Mouse (Mus musculus) stomach, postnatal 0 days (tissue): ENCODE measurements around the gene Pak2. TPM values are rescaled to one million over a fixed set of nuclear protein-coding genes. Genes with fewer than 3 reads are reported as not detected.

Experiments used
- ATAC-seq: fragments of 200-750 bp; cut with Nextera tagmentation; 2 replicates; pipeline ENCODE4 v1.8.0; 2017; ENCODE audit not compliant: low FRiP score, low TSS enrichment
- DNase-seq: peaks from one replicate; pipeline ENCODE4 v3.0.0-alpha.2; 2016; ENCODE audit warnings: low spot score
- H3K27ac ChIP-seq: fragments of 300-500 bp; sonication (generic); replicated peaks from 2 replicates; pipeline ENCODE4 v1.5.1; 2014; ENCODE audit warnings: mild to moderate bottlenecking, control low read depth
- H3K27me3 ChIP-seq: fragments of 300-500 bp; sonication (generic); 2 replicates; pipeline ENCODE4 v1.6.1; 2014; ENCODE audit warnings: low read length; ENCODE audit not compliant: control insufficient read depth, insufficient read depth
- H3K36me3 ChIP-seq: fragments of 300-500 bp; sonication (generic); 2 replicates; pipeline ENCODE4 v1.6.1; 2014; ENCODE audit warnings: low read length, mixed read lengths; ENCODE audit not compliant: control insufficient read depth, insufficient read depth
- H3K4me1 ChIP-seq: fragments of 300-500 bp; sonication (generic); replicated peaks from 2 replicates; pipeline ENCODE4 v1.6.1; 2014; ENCODE audit warnings: antibody characterized with exemption; ENCODE audit not compliant: control insufficient read depth, insufficient read depth
- H3K4me2 ChIP-seq: fragments of 300-500 bp; sonication (generic); replicated peaks from 2 replicates; pipeline ENCODE4 v1.6.1; 2014; ENCODE audit warnings: low read depth, mild to moderate bottlenecking, control low read depth, moderate library complexity
- H3K4me3 ChIP-seq: fragments of 300-500 bp; sonication (generic); 2 replicates; pipeline ENCODE4 v1.5.1; 2014; ENCODE audit warnings: low read depth, low read length, control low read depth
- H3K9ac ChIP-seq: fragments of 300-500 bp; sonication (generic); 2 replicates; pipeline ENCODE4 v1.6.1; 2014; ENCODE audit warnings: mild to moderate bottlenecking, low read length, control low read depth, mixed read lengths
- H3K9me3 ChIP-seq: fragments of 300-500 bp; sonication (generic); 2 replicates; pipeline ENCODE4 v1.6.1; 2016; ENCODE audit warnings: low read length; ENCODE audit not compliant: control insufficient read depth
- CTCF ChIP-seq: IDR thresholded peaks from 2 replicates; pipeline ENCODE4 v1.5.1; 2016; ENCODE audit warnings: antibody characterized with exemption, low read depth, mild to moderate bottlenecking, moderate library complexity
- EP300 ChIP-seq: optimal IDR thresholded peaks from 2 replicates; pipeline ENCODE3; 2016; ENCODE audit warnings: antibody characterized with exemption
- WGBS: fragments of 180-500 bp; shearing (Covaris S2); extraction: QIAGEN DNeasy Blood & Tissue Kit; methylation state at CpG from one replicate; pipeline ENCODE4 v1.1.7; 2014; 5-methylcytosine and 5-hydroxymethylcytosine counted together
- polyA plus RNA-seq: library from polyadenylated mRNA; unstranded; fragments of >200 nt; fragmentation: Nextera tagmentation; extraction: Ambion mirVana; gene quantifications from 2 replicates; pipeline ENCODE4 v1.2.1, GENCODE M21; 2015

Pak2 gene
- polyA plus RNA-seq, 1 experiment from 2014 or later, result 23.6 TPM

DNA sequence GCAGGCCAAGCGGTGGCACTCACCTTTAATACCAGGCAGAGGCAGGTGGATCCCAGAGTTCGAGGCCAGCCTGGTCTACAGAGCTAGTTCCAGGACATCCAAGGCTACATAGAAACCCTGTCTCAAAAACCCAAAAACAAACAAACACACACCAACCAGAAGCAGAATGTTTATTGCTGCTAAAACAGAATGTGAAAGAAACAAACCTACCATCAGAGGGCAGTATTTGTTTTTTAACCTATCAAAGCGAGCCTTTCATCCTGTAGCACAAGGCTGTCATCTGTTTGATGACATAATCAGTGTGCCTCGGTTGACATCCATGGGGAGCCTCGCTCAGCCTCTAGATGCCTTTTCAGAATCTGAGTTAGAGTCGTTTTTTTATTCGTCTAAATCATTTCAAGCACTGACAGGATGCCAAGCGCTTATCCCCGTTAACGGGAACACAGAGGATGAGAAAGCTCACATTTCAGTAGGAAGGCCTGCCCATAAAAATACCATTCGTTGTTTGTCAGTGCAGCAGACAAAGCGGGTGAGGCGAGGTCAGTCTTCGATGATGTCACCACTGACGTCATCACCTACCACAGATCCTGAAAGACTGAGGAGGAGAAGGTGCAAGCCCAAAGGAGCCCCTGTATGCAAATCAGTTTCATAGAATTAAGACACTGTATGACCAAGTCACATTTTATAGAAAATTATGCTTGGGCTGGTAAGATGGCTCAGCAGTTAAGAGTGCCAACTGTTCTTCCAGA is 32.0 kb upstream of the Pak2 start:
- DNase-seq (no peak), ATAC-seq (no peak)
- TF ChIP-seq CTCF (peak; percentile 38), EP300 (no peak)
- no peak overlapping the region for H3K9ac ChIP-seq
- H3K9me3 ChIP-seq, result no peaks in the 10 kb centered on the region
- no peak overlapping the region for H3K27ac ChIP-seq
- H3K4me3 ChIP-seq, result no peak overlapping the region
- no peak overlapping the region for H3K4me2 ChIP-seq
- no peaks in the 10 kb centered on the region for H3K27me3 ChIP-seq
- WGBS, result 75% methylated on average over 15 of the region's 15 CpGs
- 0 out of 2 replicates have a peak, but pooled peaks cover 3% of the 10 kb centered on the region for H3K36me3 ChIP-seq
- H3K4me1 ChIP-seq, result no peaks in the 10 kb centered on the region

DNA sequence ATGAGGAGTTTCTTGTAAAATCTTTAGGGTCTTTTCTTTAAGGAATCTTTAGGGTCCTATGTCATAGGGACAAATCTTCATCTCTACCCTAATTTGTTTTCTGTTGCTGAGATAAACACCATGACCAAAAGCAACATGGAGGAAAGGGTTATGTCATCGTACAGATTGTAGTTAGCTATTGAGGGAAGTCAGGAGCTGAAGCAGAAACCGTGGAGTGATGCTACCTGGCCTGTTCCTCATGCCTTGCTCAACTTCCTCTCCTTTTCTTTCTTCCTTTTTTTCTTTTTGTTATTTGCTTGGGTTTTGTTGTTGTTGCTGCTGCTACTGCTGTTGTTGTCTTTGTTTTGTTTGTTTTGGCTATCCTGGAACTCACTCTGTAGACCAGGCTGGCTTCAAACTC is 29.4 kb upstream of the Pak2 start:
- WGBS, result 86% methylated on average over 2 of the region's 2 CpGs
- no peaks in the 10 kb centered on the region for H3K9me3 ChIP-seq
- H3K4me1 ChIP-seq, result no peaks in the 10 kb centered on the region
- ATAC-seq (no peak), DNase-seq (no peak)
- no peak overlapping the region for H3K4me2 ChIP-seq
- no peak overlapping the region for H3K9ac ChIP-seq
- no peak overlapping the region for H3K4me3 ChIP-seq
- peaks cover 7% of the 10 kb centered on the region; the same call in 1 of the 2 replicates for H3K36me3 ChIP-seq
- TF ChIP-seq CTCF (no peak), EP300 (no peak)
- H3K27me3 ChIP-seq, result no peaks in the 10 kb centered on the region
- no peak overlapping the region for H3K27ac ChIP-seq

DNA sequence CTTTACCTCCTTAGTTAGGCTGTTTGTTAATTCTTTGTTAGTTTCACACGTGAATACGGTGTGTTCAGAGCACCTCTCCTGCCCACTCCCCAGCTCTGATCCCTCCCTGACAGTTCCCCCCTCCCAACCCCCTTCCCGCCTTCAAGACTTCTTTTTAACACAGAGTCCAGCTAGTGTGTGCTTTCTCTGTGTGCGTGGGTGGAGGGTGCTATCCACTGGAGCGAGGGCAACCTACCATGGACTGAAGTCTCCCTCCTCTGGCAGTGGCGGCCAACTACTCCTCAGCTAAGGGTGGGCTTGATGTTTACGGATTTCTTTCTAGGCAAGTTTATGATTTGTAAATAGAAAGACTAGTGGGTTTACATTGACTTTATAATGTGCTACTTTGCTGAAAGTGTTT is 29.0 kb upstream of the Pak2 start:
- no peaks in the 10 kb centered on the region for H3K9me3 ChIP-seq
- H3K4me3 ChIP-seq, result no peak overlapping the region
- no peaks in the 10 kb centered on the region for H3K4me1 ChIP-seq
- no peak overlapping the region for H3K4me2 ChIP-seq
- H3K36me3 ChIP-seq, result peaks cover 9% of the 10 kb centered on the region; the same call in 1 of the 2 replicates
- H3K9ac ChIP-seq, result no peak overlapping the region
- 71% methylated on average over 7 of the region's 7 CpGs for WGBS
- H3K27me3 ChIP-seq, result no peaks in the 10 kb centered on the region
- DNase-seq (no peak), ATAC-seq (no peak)
- TF ChIP-seq CTCF (peak; percentile 42), EP300 (no peak)
- no peak overlapping the region for H3K27ac ChIP-seq

DNA sequence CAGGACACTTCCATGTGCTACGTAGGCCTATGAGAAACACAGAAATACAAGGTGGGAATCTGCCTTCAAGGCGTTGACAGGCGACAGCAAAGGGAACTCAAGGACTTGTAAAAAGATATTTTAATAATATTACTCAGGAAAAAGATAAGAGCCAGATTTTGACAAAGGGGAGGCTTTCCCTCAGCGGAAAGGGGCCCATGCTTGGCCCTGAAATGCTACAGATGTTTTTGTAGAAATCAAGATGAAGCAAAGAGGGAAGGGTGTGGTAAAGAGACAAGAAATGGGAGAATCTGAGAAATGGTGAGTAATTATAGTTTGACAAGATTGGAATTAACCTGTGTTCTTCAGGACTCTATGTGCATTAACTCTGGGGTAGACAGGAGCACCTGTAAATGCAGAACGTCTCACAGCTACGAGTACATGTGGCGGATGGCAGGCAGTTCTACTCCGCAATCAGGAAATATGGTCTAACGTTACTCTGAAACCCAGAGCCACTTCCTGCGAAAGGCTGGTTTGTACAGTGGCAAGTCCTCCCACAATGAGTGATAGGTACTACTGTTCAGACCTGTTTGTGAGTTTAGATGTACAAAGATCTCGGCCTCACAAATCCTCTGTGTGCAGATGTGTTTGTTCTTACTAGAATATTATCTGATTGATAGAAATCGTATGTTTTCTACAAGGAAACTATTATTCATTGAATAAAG is 28.4 kb upstream of the Pak2 start:
- no peak for TF ChIP-seq CTCF
- TF ChIP-seq EP300, result no peak
- Histone ChIP-seq H3K27ac (no peak overlapping the region), H3K4me3 (no peak overlapping the region), H3K9ac (no peak overlapping the region), H3K36me3 (peaks cover 9% of the 10 kb centered on the region; the same call in 1 of the 2 replicates), H3K9me3 (no peaks in the 10 kb centered on the region), H3K4me1 (no peaks in the 10 kb centered on the region), H3K27me3 (no peaks in the 10 kb centered on the region), H3K4me2 (no peak overlapping the region)
- DNase-seq (no peak), ATAC-seq (no peak)
- 86% methylated on average over 12 of the region's 12 CpGs for WGBS

DNA sequence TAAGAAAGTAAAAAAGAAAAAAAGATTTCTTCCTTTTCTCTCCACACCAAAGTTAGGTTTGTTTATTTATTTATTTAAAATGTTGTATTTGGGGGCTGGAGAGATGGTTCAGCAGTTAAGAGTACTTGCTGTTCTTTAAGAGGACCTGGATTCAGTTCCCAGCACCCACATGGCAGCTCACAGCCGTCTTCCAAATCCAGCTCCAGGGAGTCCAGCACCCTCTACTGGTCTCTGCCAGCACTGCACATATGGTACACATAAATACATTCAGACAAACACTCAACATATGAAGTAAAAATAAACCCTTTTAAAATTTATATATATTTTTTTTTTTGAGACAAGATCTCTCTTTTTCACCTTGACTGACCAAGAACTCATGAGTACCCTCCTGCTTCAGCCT is 26.6 kb upstream of the Pak2 start:
- 92% methylated on average over 1 of the region's 1 CpGs for WGBS
- H3K9me3 ChIP-seq, result no peaks in the 10 kb centered on the region

DNA sequence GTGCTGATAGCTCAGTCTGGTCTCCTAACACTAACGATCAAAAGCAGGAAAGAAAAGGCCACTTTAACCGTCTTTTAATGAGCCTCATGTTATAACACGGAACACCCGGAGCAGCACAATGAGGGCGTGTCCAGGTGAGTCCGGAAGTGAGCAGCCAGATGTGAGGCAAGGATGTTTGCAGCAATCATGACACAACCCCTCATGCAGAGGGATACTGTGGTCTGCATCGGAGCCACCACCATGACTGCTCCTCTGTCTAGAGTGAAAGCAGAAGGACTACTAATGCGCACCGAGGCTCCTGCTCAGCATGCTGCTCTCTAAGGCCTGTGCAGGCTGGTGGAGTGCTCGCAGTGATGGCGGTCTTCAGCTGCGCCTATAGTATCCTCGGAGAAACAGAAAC is 23.2 kb upstream of the Pak2 start:
- no peaks in the 10 kb centered on the region for H3K27me3 ChIP-seq
- WGBS, result 83% methylated on average over 13 of the region's 13 CpGs
- DNase-seq (no peak), ATAC-seq (no peak)
- no peak overlapping the region for H3K4me2 ChIP-seq
- no peak overlapping the region for H3K27ac ChIP-seq
- peaks cover 7% of the 10 kb centered on the region; the same call in 1 of the 2 replicates for H3K36me3 ChIP-seq
- TF ChIP-seq EP300 (no peak), CTCF (no peak)
- H3K9me3 ChIP-seq, result no peaks in the 10 kb centered on the region
- H3K4me3 ChIP-seq, result no peak overlapping the region
- H3K9ac ChIP-seq, result no peak overlapping the region
- H3K4me1 ChIP-seq, result 0 out of 2 replicates have a peak, but pooled peaks cover 3% of the 10 kb centered on the region

More for the DNA sequence above, 26.6 kb upstream of the Pak2 start:
- Histone ChIP-seq H3K4me3 (no peak overlapping the region), H3K4me1 (no peaks in the 10 kb centered on the region), H3K4me2 (no peak overlapping the region), H3K36me3 (peaks cover 9% of the 10 kb centered on the region; the same call in 1 of the 2 replicates), H3K27me3 (no peaks in the 10 kb centered on the region), H3K9ac (no peak overlapping the region), H3K27ac (no peak overlapping the region)
- TF ChIP-seq EP300 (no peak), CTCF (peak; percentile 43)
- no peak for DNase-seq
- ATAC-seq, result no peak
